Mouse (Mus musculus): ENCODE results near the gene Card9.

The Card9 gene

GRCm38 (mm10) chr2:26362991-26363390 is 2.3 kb upstream of the Card9 start:
- no peak for DNase-seq (ENCODE audit: low read depth, low spot score)

GRCm38 (mm10) chr2:26359983-26360382 is 735 bp downstream of the Card9 start:
- DNase-seq (ENCODE audit: low read depth, low spot score), result no peak

- no peak for DNase-seq (ENCODE audit: low read depth, low spot score)
Measured at GRCm38 (mm10) chr2:26358667-26359320, 1.9 kb downstream of the Card9 start.

- DNase-seq (ENCODE audit: low read depth, low spot score), result no peak
Measured at GRCm38 (mm10) chr2:26357484-26357883, 3.2 kb downstream of the Card9 start.

GRCm38 (mm10) chr2:26356678-26357077 is 4.0 kb downstream of the Card9 start:
- no peak for DNase-seq (ENCODE audit: low read depth, low spot score)

- DNase-seq (ENCODE audit: low read depth, low spot score), result no peak
Measured at GRCm38 (mm10) chr2:26356231-26356630, 4.5 kb downstream of the Card9 start.

- no peak for DNase-seq (ENCODE audit: low read depth, low spot score)
Measured at GRCm38 (mm10) chr2:26354401-26354800, 6.3 kb downstream of the Card9 start.

- DNase-seq (ENCODE audit: low read depth, low spot score), result no peak
Measured at GRCm38 (mm10) chr2:26353066-26353980, 7.4 kb downstream of the Card9 start.

- DNase-seq (ENCODE audit: low read depth, low spot score), result no peak
Measured at GRCm38 (mm10) chr2:26352291-26352910, 8.3 kb downstream of the Card9 start.

- peak; percentile 91 for DNase-seq (ENCODE audit: low read depth, low spot score)
Measured at GRCm38 (mm10) chr2:26351358-26352290, 9.1 kb downstream of the Card9 start, which contains the start of gene Dnlz. Dnlz (minus strand) TSS chr2:26352110.

GRCm38 (mm10) chr2:26348241-26348640 is 12.5 kb downstream of the Card9 start:
- no peak for DNase-seq (ENCODE audit: low read depth, low spot score)

- no peak for DNase-seq (ENCODE audit: low read depth, low spot score)
Measured at GRCm38 (mm10) chr2:26342609-26343490, 17.9 kb downstream of the Card9 start.

- no peak for DNase-seq (ENCODE audit: low read depth, low spot score)
Measured at GRCm38 (mm10) chr2:26342044-26342443, 18.7 kb downstream of the Card9 start.

GRCm38 (mm10) chr2:26341510-26341981 is 19.2 kb downstream of the Card9 start:
- DNase-seq (ENCODE audit: low read depth, low spot score), result no peak

GRCm38 (mm10) chr2:26339204-26339551 is 21.5 kb downstream of the Card9 start:
- no peak for DNase-seq (ENCODE audit: low read depth, low spot score)

- no peak for DNase-seq (ENCODE audit: low read depth, low spot score)
Measured at GRCm38 (mm10) chr2:26338302-26339203, 22.2 kb downstream of the Card9 start.

GRCm38 (mm10) chr2:26330702-26331101 is 30.0 kb downstream of the Card9 start:
- DNase-seq (ENCODE audit: low read depth, low spot score), result no peak

GRCm38 (mm10) chr2:26330056-26330468 is 30.7 kb downstream of the Card9 start:
- DNase-seq (ENCODE audit: low read depth, low spot score), result no peak

- no peak for DNase-seq (ENCODE audit: low read depth, low spot score)
Measured at GRCm38 (mm10) chr2:26329402-26329801, 31.3 kb downstream of the Card9 start.
